Mouse (Mus musculus) kidney, embryonic 14.5 days (tissue): Measurements from ENCODE around the gene Cd38. TPM values are rescaled to one million over a fixed set of nuclear protein-coding genes. Genes with fewer than 3 reads are reported as not detected.

ENCODE experiments used
- ATAC-seq: fragments of 200-750 bp; cut with Nextera tagmentation; 2 replicates; pipeline ENCODE4 v1.8.0; 2017; ENCODE audit warnings: moderate number of reproducible peaks, mild to moderate bottlenecking, moderate TSS enrichment, moderate library complexity; ENCODE audit not compliant: low FRiP score, low TSS enrichment
- H3K27ac ChIP-seq: fragments of 300-500 bp; sonication (generic); 2 replicates; pipeline ENCODE4 v1.5.1; 2014; ENCODE audit warnings: low read depth, mild to moderate bottlenecking, low read length, moderate library complexity, mixed read lengths
- H3K27me3 ChIP-seq: fragments of 300-500 bp; sonication (generic); 2 replicates; pipeline ENCODE4 v1.6.1; 2014; ENCODE audit warnings: mild to moderate bottlenecking, low read length; ENCODE audit not compliant: control insufficient read depth, insufficient read depth
- H3K36me3 ChIP-seq: fragments of 300-500 bp; sonication (generic); 2 replicates; pipeline ENCODE4 v1.6.1; 2014; ENCODE audit warnings: low read length, mixed read lengths; ENCODE audit not compliant: control insufficient read depth, insufficient read depth
- H3K4me1 ChIP-seq: fragments of 300-500 bp; sonication (generic); 2 replicates; pipeline ENCODE4 v1.6.1; 2014; ENCODE audit warnings: low read length, mixed read lengths; ENCODE audit not compliant: control insufficient read depth, insufficient read depth
- H3K4me2 ChIP-seq: fragments of 300-500 bp; sonication (generic); replicated peaks from 2 replicates; pipeline ENCODE4 v1.6.1; 2014; ENCODE audit warnings: low read depth, mild to moderate bottlenecking, low read length
- H3K4me3 ChIP-seq: fragments of 300-500 bp; sonication (generic); 2 replicates; pipeline ENCODE4 v1.5.1; 2014; ENCODE audit warnings: mild to moderate bottlenecking, low read length
- H3K9ac ChIP-seq: fragments of 300-500 bp; sonication (generic); 2 replicates; pipeline ENCODE4 v1.6.1; 2014; ENCODE audit warnings: low read depth, mild to moderate bottlenecking, low read length, moderate library complexity
- H3K9me3 ChIP-seq: fragments of 300-500 bp; sonication (generic); 2 replicates; pipeline ENCODE4 v1.6.1; 2016; ENCODE audit warnings: low read length; ENCODE audit not compliant: control insufficient read depth
- WGBS: fragments of 180-500 bp; shearing (Covaris S2); extraction: QIAGEN DNeasy Blood & Tissue Kit; methylation state at CpG from one replicate; pipeline ENCODE4 v1.1.7; 2014; 5-methylcytosine and 5-hydroxymethylcytosine counted together
- polyA plus RNA-seq: library from polyadenylated mRNA; unstranded; fragments of >200 nt; fragmentation: Nextera tagmentation; extraction: Ambion mirVana; gene quantifications from 2 replicates; pipeline ENCODE4 v1.2.1, GENCODE M21; 2014

The Cd38 gene
- polyA plus RNA-seq, 1 experiment from 2014 or later: 32.0 TPM

DNA sequence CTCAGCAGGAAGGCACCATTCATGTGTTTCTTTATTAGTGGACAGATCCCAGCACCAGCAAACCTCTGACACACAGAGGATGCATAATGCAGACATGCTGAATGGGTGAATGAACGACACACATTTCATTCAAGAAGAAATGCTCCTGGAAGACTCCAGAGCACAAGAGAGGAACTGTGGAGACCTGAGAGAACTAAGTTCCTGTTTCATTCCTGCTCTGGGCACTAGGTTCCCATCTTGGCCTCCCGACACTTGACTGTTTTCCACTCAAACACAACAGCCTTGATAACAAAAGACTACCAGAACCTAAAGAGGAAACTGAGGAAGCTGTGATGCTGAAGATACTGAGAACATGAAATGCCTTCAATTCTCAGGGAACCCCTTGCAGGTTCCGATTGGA, 20.1 kb upstream of the Cd38 start:
- Histone ChIP-seq H3K4me2 (no peak overlapping the region), H3K9ac (no peak overlapping the region), H3K9me3 (peaks cover 4% of the 10 kb centered on the region; the same call in 1 of the 2 replicates), H3K36me3 (no peaks in the 10 kb centered on the region), H3K27me3 (no peaks in the 10 kb centered on the region), H3K4me1 (no peaks in the 10 kb centered on the region), H3K27ac (no peak overlapping the region), H3K4me3 (no peak overlapping the region)
- ATAC-seq: no peak
- WGBS: 93% methylated on average over 3 of the region's 3 CpGs

DNA sequence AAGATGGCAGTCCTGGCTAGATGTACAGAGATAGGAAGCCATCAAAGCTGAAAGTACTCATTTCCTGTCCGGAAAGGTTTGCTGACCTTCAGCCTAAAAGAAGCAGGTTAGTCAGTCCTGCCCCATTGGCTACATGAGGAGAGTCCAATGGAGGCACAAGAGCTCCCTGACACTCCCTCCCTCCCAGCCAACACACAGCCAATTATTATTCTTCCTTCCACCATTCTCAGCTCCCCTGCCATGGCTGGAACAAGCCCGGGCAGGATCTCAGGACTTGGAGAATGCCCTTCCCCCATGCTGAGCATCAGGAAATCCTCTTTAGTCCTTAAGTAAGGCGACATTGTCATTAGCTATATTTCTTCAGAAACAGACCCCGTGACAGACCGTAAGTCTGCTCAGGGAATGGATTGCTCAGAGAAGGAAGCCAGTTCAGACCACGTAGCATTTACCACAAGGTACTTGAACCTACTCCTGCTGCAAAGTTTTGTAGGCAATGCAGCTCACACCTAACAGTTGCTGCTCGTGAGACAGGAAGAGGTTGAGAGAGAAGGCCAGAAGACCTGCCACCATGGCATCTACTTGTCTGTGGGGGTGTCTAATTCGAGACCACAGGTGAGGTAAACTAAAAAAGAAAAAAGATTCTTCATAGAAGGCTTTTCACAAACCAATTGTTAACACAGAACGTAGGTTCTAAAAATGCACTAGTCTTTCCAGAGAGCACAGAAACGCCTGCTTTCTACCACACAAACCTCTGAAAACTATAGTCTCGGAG, 15.1 kb upstream of the Cd38 start:
- Histone ChIP-seq H3K9me3 (no peaks in the 10 kb centered on the region; the same call in 1 of the 2 replicates), H3K4me3 (no peak overlapping the region), H3K4me1 (no peaks in the 10 kb centered on the region), H3K36me3 (no peaks in the 10 kb centered on the region), H3K27me3 (no peaks in the 10 kb centered on the region), H3K4me2 (no peak overlapping the region), H3K9ac (no peak overlapping the region), H3K27ac (peak overlapping the region; percentile 30; the same call in 1 of the 2 replicates)
- ATAC-seq: no peak
- WGBS: 73% methylated on average over 11 of the region's 11 CpGs

DNA sequence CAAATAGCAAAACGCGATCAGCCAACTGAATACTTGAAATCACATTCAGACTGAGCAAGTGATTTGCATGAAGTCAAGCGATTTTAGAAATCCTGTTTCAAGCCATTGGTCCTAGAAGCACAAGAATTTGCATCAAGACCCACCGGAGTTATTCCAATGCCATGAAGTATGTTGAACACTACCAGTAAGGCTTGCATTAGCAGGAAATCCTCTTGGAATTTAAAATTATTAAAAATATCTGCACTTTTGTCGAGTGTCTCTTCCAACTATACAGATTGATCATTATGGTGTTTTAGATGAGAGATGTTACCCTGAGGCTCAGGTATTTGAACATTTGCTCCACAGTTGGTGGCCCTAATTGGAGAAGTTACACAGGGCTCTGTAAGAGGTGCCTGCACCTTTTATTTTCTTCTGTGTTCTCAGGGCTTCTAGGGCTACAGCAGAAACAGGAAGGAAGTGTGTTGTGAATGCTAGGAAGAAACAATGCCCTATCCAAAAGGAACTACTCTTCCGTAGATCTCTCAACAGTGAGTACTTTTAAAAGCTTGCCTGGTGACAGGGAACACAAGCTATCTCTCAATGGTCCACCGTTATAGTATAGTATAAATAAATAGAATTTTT, 14.4 kb upstream of the Cd38 start:
- Histone ChIP-seq H3K27ac (peak overlapping the region; percentile 30; the same call in 1 of the 2 replicates), H3K9me3 (no peaks in the 10 kb centered on the region; the same call in 1 of the 2 replicates), H3K4me1 (no peaks in the 10 kb centered on the region), H3K36me3 (no peaks in the 10 kb centered on the region), H3K4me2 (no peak overlapping the region), H3K27me3 (no peaks in the 10 kb centered on the region), H3K9ac (no peak overlapping the region), H3K4me3 (no peak overlapping the region)
- 86% methylated on average over 7 of the region's 7 CpGs for WGBS
- no peak for ATAC-seq

DNA sequence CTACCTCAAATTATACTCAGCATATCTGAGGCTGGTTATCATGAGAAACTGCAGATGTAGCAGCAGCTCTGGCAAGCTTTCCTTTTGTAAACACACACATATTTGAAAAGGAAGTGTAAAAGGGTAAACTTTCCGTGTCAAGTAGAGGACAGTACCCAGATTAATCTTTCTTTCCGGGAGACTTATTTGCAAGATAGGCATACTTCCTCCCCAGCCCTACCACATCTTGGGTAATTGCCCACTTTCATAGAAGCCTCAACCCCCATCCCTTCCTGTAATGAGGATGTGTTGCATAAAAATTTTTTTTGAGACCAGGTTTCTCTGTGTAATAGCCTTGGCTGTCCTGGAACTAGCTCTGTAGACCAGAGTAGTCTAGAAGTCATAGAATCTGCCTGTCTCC, 12.6 kb upstream of the Cd38 start:
- 53% methylated on average over 2 of the region's 2 CpGs for WGBS
- Histone ChIP-seq H3K27me3 (no peaks in the 10 kb centered on the region), H3K36me3 (no peaks in the 10 kb centered on the region), H3K4me3 (no peak overlapping the region), H3K27ac (peak overlapping the region; percentile 24; the same call in 1 of the 2 replicates), H3K4me1 (no peaks in the 10 kb centered on the region), H3K9me3 (no peaks in the 10 kb centered on the region; the same call in 1 of the 2 replicates), H3K4me2 (no peak overlapping the region), H3K9ac (no peak overlapping the region)
- ATAC-seq: no peak

DNA sequence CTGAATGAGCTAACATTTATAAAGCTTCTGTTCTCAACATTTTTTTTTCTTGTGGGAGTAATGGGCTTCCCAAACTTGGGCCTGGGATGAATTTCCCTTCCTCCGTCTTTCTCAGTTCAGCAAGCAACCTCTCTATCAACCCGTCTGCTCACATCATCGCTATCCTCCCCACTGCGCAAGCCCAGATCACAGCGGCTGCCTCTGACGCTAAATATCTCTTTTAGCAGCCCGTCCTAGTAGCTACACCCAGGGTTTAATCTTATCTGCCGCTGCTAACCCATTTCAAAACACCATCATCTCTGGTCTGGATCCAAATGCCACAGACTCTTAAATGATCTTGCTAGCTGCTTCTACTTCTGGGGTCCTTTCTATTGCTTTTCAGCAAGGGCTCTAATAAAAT, 8.7 kb upstream of the Cd38 start:
- Histone ChIP-seq H3K4me3 (no peak overlapping the region), H3K27me3 (no peaks in the 10 kb centered on the region), H3K4me1 (no peaks in the 10 kb centered on the region), H3K9ac (no peak overlapping the region), H3K27ac (no peak overlapping the region), H3K4me2 (no peak overlapping the region), H3K36me3 (no peaks in the 10 kb centered on the region), H3K9me3 (no peaks in the 10 kb centered on the region; the same call in 1 of the 2 replicates)
- 88% methylated on average over 8 of the region's 8 CpGs for WGBS
- ATAC-seq: no peak

DNA sequence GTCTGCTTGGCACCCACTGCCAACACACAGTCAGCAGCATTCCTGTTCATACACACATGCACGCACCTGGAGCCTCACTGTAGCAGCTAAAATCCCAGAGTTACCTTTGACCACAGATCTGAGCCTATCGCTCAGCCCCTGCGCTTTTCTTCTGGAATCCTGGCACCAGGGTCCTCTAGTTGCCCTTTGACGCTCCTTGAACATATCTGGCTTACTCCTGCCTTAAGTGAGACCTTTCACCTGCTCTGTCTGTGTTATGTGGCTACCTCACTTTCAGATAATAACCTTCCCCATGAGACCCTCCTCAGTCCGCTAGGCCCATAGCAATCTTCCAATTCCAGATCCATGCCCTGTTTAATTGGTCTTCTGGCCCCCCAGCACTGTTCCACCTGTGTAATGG, 8.3 kb upstream of the Cd38 start:
- Histone ChIP-seq H3K9ac (no peak overlapping the region), H3K9me3 (no peaks in the 10 kb centered on the region; the same call in 1 of the 2 replicates), H3K27me3 (no peaks in the 10 kb centered on the region), H3K4me1 (no peaks in the 10 kb centered on the region), H3K4me3 (no peak overlapping the region), H3K4me2 (no peak overlapping the region), H3K36me3 (no peaks in the 10 kb centered on the region), H3K27ac (no peak overlapping the region)
- WGBS: 94% methylated on average over 5 of the region's 5 CpGs
- ATAC-seq: no peak

DNA sequence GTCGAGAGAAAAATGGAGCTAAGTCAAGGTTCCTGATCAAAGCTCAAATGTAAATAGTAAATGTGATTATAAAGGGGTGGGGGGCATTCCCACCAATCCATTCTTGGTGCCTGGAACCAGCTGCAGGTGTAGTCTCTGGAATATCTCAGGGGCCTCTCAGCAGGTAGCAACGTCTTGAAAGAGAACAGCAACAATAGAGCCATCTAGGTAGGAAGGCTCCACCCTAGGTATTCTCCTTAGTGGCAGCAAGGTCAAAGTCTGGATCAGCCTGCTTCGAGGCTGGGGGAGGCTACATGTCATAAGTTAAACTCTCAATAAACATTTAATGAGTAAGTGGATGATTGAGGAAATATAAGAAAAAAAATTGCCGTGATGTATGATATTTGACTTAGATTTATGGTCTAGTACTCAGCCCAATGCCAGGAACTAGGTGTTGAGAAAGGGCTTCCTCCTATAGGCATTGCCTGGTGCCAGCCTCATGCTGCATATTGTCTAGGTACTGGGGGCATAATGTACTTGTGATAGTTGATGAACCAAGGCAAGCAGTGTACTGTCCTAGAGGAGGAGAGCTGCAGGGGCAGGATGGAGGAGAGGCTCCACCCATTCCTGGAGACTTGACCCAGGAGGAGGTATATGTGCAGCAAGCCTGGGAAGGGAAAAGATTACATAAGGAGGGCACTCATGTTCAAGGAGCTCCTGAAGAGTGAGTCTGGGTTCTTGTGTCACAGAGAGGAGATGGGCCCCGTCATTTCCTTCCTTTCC, 7.5 kb upstream of the Cd38 start:
- 74% methylated on average over 5 of the region's 5 CpGs for WGBS
- no peaks in the 10 kb centered on the region for H3K27me3 ChIP-seq
- H3K27ac ChIP-seq: no peak overlapping the region
- no peaks in the 10 kb centered on the region for H3K36me3 ChIP-seq
- no peak overlapping the region for H3K4me2 ChIP-seq
- no peak overlapping the region for H3K4me3 ChIP-seq
- H3K4me1 ChIP-seq: no peaks in the 10 kb centered on the region
- ATAC-seq: no peak
- no peak overlapping the region for H3K9ac ChIP-seq
- H3K9me3 ChIP-seq: no peaks in the 10 kb centered on the region; the same call in 1 of the 2 replicates

DNA sequence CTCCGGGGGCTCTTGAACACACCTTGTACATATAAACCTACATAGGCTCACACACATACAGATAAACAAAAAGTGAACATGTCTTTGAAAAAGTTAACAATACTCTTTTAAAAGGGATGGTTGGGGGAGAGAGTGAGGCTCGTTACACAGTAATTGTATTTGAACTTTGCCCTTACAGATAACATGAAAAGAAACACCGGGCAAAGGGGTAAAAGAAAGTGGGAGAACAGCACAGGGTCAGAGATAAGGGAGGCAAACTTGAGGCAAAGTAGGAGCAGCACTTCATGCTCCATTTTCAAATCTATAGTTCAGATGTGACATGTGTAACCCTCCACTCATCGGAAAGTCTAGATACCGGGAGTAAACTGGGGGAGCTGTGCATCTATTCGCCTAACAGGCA, 4.7 kb upstream of the Cd38 start:
- ATAC-seq: no peak
- Histone ChIP-seq H3K4me1 (0 out of 2 replicates have a peak, but pooled peaks cover 3% of the 10 kb centered on the region), H3K27ac (no peak overlapping the region)

More for the DNA sequence above, 4.7 kb upstream of the Cd38 start:
- no peak overlapping the region for H3K9ac ChIP-seq
- no peaks in the 10 kb centered on the region for H3K27me3 ChIP-seq
- no peak overlapping the region for H3K4me3 ChIP-seq
- H3K9me3 ChIP-seq: no peaks in the 10 kb centered on the region
- H3K36me3 ChIP-seq: no peaks in the 10 kb centered on the region
- H3K4me2 ChIP-seq: no peak overlapping the region
- 69% methylated on average over 6 of the region's 6 CpGs for WGBS
